Mouse (Mus musculus): ENCODE results near the gene Naf1. TPM values are rescaled to one million over a fixed set of nuclear protein-coding genes. Genes with fewer than 3 reads are reported as not detected.

Naf1 gene
- polyA plus RNA-seq (2014; fragmentation: Illumina TruSeq; extraction: RNeasy Lipid Tissue Mini Kit (QIAGEN cat#74804); ENCODE audit: insufficient read depth, low read depth, low replicate concordance), result 7.0 TPM

GRCm38 (mm10) chr8:66860023-66860422 is at the start of gene Naf1:
Gene Naf1 (plus strand): TSS chr8:66860217.

Other genes with a start within 250 kb of the Naf1 start
- gene Npy5r, start 172.1 kb upstream of the Naf1 start, polyA plus RNA-seq (2014; fragmentation: Illumina TruSeq; extraction: RNeasy Lipid Tissue Mini Kit (QIAGEN cat#74804); ENCODE audit: insufficient read depth, low read depth, low replicate concordance), result not detected
- 2.4 TPM for gene Npy1r, start 163.0 kb upstream of the Naf1 start, polyA plus RNA-seq (2014; fragmentation: Illumina TruSeq; extraction: RNeasy Lipid Tissue Mini Kit (QIAGEN cat#74804); ENCODE audit: insufficient read depth, low read depth, low replicate concordance)

Measured in lung, adult 10 weeks (tissue).